Mouse (Mus musculus) thymus, postnatal 10 days (tissue): ENCODE results near the gene Rnps1.
"Not testable (repeated sequence)": the region's sequence is repeated elsewhere in the genome, so short reads cannot be mapped to it uniquely, and the experiment has no call there.

Experiments
- DNase-seq, 2 experiments: peaks; one replicate each; pipeline ENCODE4 v3.0.0; 2021; ENCODE audit warnings: low spot score in 2 of 2

Gene Rnps1

DNA sequence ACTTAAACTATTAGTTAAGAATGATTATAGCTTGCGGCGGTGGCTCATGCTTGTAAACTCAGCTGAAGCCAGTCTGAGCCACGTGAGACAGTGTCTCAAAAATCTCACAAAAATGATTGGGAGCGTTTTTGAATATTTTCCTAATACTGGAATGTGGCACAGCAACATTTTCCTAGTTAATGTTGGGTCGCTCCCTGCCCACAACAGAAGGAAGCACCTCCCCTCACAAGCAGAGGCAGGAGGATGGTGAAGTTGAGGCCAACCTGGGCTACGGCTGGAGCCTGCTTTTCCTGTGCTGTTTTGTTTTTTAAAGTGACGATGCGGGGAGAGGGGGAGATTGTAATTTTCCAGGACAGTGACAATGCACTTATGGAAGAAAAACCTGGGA lies 12.8 kb downstream of the Rnps1 start:
- no peak for DNase-seq

DNA sequence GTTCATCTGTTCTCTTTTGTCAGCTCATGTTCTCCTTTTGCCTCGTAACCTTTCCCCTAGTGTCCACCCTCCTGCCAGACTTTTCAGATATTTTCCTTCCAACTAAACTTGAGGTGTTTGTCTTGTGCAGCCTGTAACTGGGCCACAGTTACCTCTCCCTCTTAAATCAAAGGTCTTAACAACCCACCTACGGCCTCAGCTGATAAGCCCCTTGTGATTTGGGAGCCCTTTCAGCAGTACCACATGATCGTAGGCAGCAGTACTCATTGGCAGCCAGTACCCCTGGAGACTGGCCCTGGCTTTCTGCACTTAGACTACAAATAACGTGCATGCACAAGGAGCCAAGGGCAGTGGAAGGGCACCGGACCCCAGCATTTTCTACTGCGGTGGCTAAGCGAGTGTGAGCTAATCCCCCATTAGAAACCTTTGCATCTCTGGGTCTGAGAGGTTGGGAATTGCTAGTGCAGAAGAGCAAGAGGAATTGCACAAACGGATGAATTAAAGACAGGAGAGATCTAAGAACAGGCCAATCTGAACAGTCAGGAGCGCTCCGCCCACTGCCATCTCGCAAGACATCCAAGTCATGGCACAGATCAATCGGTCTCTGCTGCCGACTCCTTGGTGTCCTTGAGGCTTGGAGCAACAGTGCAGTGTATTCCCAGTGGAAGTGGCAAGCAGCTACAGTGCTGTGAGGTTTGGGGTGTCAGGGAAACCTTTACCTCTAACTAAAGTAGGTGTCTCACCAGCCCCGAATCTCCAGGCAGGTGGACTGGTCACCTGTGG lies 15.0 kb downstream of the Rnps1 start:
- no peak for DNase-seq

DNA sequence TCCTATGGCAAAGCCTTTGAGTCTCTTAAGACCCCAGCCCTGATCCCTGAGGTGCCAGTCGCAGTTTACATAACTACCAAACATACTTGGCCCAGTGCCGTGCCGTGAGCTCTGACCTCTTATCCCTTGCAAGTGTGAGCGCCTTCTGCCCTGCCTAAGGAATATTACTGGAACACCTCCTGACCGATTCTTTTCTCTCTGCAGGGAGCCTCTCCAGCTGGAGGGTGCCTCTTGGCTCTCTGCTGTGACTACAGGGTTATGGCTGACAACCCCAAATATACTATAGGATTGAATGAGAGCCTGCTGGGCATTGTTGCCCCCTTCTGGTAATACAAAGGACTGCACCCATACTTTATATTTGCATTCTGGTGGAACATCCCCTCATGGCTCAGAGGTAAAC lies 22.7 kb downstream of the Rnps1 start:
- peak in 1 of 2 experiments; percentile 48 for DNase-seq

DNA sequence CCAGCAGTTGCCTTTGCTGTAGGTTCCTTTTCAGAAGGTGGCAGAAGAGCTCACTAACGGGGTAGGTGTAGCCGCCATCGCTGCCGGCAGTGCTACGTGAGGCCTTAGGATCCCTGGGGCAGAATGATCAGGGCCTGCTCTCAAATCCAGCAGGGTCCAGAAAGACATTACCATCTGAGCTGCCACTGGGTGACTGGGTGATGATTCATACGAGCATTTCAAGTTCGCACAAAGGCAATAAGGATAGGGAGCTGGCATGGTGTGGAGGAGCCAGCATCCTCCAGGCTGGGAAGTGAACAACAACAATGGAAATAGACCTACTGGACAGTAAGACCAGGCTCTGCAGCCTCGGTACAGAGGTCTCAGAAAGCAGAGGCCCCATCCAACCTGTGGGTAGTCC lies 26.0 kb downstream of the Rnps1 start:
- DNase-seq, result no peak

DNA sequence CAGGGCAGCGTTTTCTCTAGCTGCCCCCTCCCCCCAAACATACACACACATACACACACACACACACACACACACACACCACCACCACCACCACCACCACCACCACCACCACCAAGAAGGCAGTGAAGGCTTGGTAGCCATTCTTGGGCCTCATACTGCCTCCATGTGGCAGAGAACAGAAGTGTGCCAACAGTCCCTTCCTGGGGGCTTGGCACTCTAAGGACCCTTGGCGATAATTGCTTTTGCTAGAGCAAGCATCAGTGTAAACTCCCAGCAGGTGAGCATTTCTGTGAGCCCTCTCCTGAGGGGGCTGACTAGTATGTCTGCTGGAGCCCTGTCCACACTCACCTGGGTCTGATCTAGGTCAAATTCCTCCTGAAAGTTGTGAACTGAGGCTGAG lies 26.8 kb downstream of the Rnps1 start:
- DNase-seq, result no peak

DNA sequence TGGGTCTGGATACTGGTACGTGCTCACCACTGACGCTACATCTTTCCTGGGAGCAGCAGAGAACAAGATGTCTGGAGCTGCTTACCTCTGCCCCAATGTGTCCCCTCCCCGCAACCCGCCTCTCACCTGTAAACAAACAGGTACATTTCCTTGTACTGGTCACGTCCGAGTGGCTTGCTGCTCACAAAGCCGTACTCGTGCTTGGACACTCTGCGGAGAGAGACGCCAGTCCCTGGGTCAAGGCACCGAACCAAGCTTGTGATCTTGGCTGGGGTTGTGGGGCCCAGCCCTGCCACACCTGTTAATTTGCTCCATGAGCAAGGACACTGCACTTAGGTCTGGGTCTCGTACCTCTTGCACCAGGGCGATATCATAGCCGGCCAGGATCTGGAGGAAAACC lies 27.7 kb downstream of the Rnps1 start:
- no peak for DNase-seq

DNA sequence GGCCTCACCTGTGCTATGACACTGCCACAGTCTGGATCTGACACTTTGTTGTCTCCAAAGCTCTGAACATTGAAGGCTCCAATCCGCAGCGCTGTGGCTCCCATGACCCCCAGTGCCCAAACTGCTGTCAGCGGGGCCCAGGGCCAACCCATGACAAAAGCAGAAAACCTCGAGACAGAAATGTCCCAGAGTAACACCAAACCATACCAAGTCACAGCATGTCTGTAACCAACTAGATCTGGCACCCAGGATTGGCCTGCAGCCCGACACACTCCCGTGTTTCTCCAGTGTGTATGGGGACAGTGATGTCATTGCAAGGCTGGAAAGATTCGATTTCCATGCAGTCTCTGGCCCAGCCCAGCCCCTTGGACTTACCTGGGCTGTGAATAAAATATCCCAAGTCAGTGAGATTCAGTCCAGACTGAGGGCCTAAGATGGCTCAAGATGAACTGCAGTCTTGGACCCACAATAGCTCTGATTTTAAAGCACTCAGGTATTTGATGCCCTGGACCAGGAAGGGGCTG lies 28.3 kb downstream of the Rnps1 start, which contains the start of gene Dnase1l2:
TSS of gene Dnase1l2 (minus strand) at position 474 of the 524 bp plus-strand sequence.
- no peak for DNase-seq

DNA sequence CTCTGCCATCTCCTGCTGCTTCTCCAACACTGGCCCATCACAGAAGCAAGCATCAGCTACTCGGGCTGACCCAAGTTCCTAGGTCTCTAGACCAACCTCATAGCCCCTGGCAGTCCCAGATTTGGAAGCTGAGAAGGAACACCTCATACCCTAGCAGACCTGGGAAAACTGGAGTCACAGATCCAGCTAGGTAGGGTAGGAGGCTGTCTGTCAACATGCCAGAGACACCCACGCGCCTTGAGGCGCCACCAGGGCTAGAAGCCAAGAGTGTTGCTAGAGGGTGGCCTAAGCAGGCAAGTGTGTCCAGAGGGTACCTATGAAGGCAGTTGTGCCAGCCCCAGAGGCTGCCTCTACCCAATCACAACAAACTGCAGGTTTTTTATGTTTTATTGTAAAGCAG lies 29.0 kb downstream of the Rnps1 start:
- DNase-seq, result no peak

DNA sequence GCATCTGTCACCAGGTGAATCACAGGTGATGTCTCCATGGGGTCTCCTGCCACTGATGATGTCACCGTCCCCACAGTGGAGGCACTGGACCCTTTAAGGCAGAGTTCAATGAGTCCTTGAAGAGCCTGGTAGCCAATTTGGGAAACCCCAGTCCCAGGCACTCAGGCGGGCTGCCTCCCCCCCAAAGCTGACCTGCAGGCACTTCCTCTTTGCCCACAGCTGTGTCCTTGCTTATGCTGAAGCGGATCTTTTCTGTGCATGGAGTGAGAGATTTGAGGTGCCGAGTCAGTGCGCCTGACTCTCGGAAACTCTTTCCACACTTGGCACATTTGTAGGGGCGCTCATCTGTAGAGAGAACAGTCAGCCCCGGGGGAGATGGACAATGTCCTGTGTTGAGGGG lies 32.2 kb downstream of the Rnps1 start:
- no peak for DNase-seq

DNA sequence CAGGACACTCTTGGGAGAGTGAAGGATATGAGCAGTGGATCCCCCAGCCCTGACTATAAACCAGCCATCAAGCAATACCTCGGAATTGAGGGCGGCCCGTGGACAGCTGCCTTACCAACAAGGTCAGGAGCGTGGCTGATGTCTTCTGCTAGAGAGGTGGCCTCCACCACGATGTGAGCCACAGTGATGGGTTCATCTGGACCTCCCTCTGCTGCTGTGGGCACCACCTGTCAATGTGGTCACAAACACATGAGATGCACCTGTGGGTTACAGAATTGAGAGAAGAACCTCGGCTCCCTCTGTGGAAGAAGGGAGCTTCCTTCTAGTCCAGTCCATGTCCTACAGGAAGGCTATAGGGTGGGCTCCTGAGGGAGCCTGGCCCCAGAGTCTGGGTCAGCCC lies 35.1 kb downstream of the Rnps1 start:
- DNase-seq, result no peak

DNA sequence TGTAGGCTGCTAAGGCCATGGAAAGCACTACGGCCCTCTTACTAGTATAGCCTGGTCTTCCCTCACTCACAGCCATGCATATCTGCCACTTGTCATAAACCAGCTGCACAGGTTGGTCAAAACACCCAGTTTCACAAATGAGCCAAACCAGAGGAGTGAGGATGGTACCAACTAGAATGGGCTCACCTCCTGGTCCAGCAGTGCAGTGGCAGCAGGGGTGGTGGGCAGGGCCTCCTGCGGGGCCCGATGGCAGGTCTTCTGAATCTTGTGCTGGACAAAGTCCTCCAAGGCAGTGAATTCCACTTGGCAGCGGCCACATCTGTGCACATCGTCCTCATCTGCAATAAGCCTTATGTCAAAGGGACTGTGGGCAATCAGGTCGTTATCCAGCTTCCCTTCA lies 36.9 kb downstream of the Rnps1 start:
- DNase-seq, result no peak

DNA sequence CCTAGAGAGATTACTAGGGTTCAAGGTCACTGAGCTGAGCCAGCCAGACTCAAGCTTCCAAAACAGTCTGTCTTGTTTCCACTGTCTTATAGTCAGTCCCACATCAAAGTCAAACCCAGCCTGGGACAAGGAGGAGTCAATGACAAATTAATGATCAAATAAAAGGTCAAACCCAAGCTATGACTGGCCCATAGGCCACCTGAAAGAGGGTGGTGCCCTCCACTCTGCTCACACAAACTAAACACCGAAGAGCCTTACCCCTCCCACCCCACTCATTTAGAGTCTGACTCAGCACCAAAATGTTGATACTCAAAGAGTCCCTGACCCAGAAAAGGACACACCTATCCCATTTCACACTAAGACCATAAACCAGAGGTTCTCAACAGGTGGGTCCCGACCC lies 39.0 kb downstream of the Rnps1 start:
- DNase-seq, result no peak

DNA sequence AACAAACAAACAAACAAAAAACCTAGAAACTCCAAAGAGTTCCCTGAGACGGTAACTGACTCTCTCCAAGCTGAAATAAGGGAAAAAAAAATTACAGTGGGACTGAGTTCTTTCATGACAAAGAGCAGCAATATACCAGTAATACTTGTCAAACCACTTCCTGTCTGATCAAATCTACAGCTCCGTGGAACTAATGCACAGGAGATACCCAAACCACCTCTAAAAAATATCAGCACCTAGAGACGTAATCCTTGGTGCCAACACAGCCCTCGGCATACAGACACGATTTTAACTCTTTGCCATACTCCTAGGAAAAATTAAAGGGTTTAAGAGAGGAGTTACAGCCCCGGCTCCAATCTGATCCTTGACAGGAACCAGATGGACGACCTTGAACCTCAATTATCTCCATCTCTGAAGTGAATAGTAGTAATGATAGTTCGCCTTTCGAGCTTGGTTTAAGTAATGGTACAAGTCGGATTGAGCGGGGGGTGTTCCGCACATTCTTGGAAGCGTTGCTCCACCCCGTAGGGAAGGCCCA lies 39.9 kb downstream of the Rnps1 start:
- DNase-seq, result no peak

DNA sequence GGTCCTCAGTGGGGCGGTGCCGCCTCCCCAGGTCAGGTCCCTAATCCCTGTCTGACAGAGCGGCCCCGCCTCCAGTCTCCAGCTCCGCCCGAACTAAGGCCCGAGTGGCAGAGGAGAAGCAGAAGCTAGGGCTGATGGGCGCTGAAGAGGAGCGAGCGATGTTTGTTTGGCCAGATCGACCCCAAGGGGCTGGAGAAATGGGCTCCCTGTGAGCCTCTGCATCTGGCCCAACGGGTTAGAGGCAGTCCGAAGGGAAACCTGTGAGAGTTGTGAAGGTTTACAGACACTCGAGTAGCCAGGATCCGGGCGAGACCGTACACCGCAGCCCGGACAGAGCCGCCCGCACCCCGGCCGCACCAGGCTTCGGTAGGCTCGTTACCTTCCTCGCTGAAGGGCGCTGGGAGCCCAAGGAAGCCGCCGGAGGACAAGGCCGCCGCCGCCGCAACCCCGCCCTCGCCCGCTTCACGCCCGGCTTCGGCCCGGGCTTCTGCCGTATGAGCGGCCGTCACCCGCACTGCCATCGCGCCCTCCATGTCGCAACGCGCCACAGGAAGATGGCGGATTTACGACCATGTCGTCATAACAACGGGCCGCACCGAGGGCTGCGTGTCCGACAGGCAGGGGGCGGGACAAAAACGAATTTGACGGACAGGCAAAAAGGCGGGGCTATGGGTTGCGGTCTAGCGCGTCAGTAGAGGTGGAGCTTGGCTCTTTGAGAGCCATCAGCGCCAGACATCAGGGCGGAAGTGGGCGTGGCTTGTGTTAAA lies 40.6 kb downstream of the Rnps1 start:
- DNase-seq, result peak; percentile 99

DNA sequence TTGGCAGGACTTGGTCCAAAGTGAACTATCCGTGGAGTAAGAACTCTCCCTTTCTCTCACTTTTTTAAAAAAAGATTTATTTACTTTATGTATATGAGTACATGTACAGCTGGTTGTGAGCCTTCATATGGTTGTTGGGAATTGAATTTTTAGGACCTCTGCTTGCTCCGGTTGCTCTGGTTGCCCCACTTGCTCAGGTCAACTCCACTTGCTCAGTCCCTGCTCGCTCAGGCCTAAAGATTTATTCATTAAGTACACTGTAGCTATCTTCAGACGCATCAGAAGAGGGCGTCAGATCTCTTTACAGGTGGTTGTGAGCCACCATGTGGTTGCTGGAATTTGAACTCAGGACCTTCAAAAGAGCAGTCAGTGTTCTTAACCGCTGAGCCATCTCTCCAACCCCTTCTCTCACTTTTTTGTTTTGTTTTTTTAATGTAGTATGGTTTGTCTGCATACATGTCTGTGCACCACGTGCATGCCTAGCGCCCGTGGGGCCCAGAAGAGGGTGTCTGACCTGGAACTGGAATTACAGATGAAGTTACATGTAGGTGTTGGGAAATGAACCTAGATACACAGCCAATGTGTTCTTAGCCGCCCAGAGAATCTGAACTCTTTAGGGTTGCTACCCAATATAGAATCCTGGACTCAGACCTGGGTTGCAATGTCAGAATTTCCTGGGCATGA lies 41.3 kb downstream of the Rnps1 start:
- DNase-seq, result not testable (repeated sequence)

DNA sequence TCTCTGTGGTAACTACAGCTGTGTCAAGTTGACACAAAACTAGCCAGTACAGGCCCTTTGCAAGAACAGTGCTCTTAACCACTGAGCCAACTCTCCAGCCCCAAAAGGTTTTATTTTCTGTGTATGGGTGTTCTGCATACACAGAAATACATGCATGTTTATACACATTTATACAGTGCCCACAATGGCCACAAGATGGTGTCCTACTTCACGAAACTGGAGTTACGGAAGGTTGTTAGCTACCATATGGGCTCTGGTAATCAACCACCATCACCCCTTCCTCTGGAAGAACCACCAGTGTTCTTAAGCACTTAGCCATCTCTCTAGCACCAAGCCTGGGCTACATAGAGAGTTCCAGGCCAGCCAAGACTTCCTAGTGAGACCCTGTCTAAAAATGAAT lies 47.2 kb downstream of the Rnps1 start:
- no peak for DNase-seq

DNA sequence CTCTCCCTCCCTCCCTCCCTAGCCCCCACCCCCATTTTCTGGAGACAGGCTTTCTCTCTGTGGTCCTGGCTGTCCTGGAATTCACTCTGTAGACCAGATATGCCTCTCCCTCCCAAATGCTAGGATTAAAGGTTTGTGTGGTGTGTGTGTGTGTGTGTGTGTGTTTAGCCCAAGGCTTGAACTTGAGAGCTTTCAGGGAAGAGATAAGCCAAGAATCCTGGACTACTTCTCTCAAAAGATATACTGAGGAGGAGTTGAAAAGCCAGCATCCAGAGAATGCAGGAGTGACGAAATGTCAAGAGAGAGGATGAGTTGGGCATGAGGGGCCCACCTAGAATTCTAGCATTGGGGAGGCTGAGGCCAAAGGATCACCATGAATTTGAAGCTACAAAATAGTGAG lies 48.6 kb downstream of the Rnps1 start:
- no peak for DNase-seq

DNA sequence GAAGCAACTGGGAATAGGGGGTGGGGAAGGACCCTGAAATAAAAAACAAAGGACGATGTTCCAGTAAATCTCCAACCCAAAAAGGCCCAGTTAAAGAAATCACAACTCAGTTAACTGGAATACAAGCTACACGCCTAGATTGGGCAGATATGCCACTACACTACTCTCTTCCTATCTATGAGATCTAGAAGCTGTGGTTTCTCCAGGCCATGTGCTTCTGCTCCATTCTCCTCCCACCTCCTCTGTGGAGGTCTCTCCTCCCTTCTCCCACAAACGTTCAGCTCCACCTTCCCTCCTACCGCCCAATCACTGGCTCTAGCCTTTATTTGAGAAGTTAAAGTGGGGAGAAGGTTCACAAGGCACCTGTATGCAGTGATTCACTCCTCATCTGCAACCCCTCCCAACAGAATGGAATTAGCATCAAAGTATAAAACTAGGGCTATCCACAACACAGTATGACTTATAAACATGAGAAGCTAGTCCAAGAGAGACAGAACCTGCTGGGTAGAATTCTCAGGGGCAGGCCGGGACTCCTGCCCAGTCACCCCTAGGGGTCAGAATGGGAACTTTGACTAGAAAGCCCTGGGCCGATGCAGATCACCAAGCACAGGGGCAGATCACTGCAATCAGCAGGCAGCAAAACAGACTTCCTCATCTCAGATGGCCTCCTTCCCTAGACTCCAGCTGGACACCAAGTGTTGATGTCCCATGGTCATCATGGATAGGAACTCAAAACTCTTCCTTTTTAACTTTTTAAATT lies 49.2 kb downstream of the Rnps1 start:
- DNase-seq, result no peak

DNA sequence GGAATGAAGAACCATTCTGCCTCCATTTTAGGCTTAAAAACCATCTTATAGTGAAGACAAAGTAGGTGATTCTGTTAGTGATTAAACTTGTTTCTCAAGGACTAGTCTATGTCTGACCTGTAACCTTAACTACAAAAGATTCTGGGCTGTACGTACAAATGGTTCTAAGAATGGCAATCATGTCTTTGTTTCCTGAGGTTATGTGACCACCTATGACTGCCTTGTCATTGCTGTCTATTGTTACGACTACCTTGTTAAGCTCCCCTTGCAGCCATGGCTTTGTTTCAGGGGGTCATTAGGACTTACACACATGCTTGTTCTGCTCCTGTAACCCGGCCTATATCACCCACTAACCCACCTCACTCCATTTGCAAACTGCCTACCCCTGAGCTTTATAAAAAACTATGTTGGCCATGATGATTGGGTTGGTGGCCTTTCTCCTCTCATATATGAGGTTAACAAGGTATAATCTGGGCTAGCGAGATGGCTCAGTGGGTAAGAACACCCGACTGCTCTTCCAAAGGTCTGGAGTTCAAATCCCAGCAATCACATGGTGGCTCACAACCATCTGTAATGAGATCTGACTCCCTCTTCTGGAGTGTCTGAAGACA lies 54.4 kb downstream of the Rnps1 start:
- no peak for DNase-seq

DNA sequence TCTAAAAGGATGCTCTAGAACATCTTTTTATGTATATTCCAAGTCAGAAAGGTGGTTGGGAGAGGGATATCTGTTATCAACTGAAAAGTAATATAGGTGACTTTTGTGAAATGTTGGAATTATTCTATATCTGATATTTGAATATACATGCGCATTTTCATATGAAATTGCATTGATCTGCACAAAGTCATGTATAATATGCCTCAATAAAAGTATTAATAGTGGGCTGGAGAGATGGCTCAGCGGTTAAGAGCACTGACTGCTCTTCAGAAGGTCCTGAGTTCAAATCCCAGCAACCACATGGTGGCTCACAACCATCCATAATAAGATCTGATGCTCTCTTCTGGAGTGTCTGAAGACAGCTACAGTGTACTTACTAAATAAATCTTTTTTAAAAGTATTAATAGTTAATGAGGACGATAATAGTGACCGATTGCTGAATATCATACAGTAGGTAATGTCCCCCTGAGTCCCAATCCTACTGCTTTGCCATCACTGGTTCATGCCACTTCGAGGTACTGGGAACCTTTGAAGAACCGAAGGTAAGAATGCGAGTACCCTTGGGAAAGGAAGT lies 55.1 kb downstream of the Rnps1 start:
- DNase-seq, result no peak
